Mouse (Mus musculus) MEL (cell line): ENCODE measurements around the gene Gm21117. TPM values are rescaled to one million over a fixed set of nuclear protein-coding genes. Genes with fewer than 3 reads are reported as not detected.
"Not testable (repeated sequence)": the region's sequence is repeated elsewhere in the genome, so short reads cannot be mapped to it uniquely, and the experiment has no call there.

Experiments
- DNase-seq: peaks from one replicate; pipeline ENCODE4 v3.0.0; 2011; ENCODE audit warnings: low read depth, low spot score
- H3K27ac ChIP-seq: 2 replicates; pipeline ENCODE4 v1.5.1; 2012; ENCODE audit warnings: low read depth, mild to moderate bottlenecking, control low read depth, low read length, moderate library complexity; ENCODE audit not compliant: control insufficient read depth
- H3K27me3 ChIP-seq, 2 experiments: fragments of 150-350 bp in 1 of 2; sonication (generic) in 1 of 2; 2 replicates each; pipeline ENCODE4 v1.6.1; 2012; ENCODE audit warnings: low read length in 2 of 2, mild to moderate bottlenecking in 2 of 2, improper control_type of control experiment in 1 of 2, moderate library complexity in 1 of 2; ENCODE audit not compliant: insufficient read depth in 2 of 2, control insufficient read depth in 1 of 2
- H3K36me3 ChIP-seq, 2 experiments: 2 replicates each; pipeline ENCODE4 v1.6.1; 2012 to 2014; ENCODE audit warnings: low read length in 2 of 2, improper control_type of control experiment in 1 of 2, inconsistent platforms in 1 of 2, mild to moderate bottlenecking in 1 of 2; ENCODE audit not compliant: insufficient read depth in 2 of 2, control insufficient read depth in 1 of 2
- H3K4me1 ChIP-seq, 2 experiments: fragments of 150-350 bp in 1 of 2; sonication (generic) in 1 of 2; 2 replicates each; pipeline ENCODE4 v1.6.1; 2012; ENCODE audit warnings: low read length in 2 of 2, improper control_type of control experiment in 1 of 2, mild to moderate bottlenecking in 1 of 2; ENCODE audit not compliant: insufficient read depth in 2 of 2, control insufficient read depth in 1 of 2
- H3K4me3 ChIP-seq, 2 experiments: fragments of 150-350 bp in 1 of 2; sonication (generic) in 1 of 2; 2 replicates each; pipeline ENCODE4 v1.5.1; 2012; ENCODE audit warnings: low read depth in 2 of 2, low read length in 2 of 2, mild to moderate bottlenecking in 2 of 2, moderate library complexity in 2 of 2, control low read depth in 1 of 2, improper control_type of control experiment in 1 of 2; ENCODE audit not compliant: control insufficient read depth in 1 of 2, insufficient read depth in 1 of 2
- H3K79me2 ChIP-seq: 2 replicates; pipeline ENCODE4 v1.6.1; 2012; ENCODE audit warnings: mild to moderate bottlenecking, low read length, moderate library complexity; ENCODE audit not compliant: control insufficient read depth, poor library complexity, insufficient read depth
- H3K9ac ChIP-seq: 2 replicates; pipeline ENCODE4 v1.6.1; 2012; ENCODE audit warnings: low read depth, mild to moderate bottlenecking, control low read depth, low read length, moderate library complexity; ENCODE audit not compliant: control insufficient read depth, poor library complexity, severe bottlenecking
- H3K9me3 ChIP-seq: fragments of 150-350 bp; sonication (generic); replicated peaks from 2 replicates; pipeline ENCODE4 v1.6.1; 2012; ENCODE audit warnings: mild to moderate bottlenecking, low read length, improper control_type of control experiment, moderate library complexity; ENCODE audit not compliant: insufficient read depth
- polyA plus RNA-seq, 2 experiments: library from polyadenylated mRNA; stranded (reverse) in 1 of 2; unstranded in 1 of 2; fragments of >175 nt in 1 of 2; fragments of >200 nt in 1 of 2; gene quantifications; 2 replicates each; pipeline versions ENCODE4 v1.2.1 to v1.2.4; 2012; ENCODE audit warnings: low replicate concordance in 2 of 2, low read depth in 1 of 2; ENCODE audit not compliant: insufficient read length in 2 of 2, insufficient read depth in 1 of 2, missing spikeins in 1 of 2
- total RNA-seq: library from RNA; depleted of rRNA; stranded (reverse); fragments of 300-350 nt; gene quantifications from 2 replicates; pipeline ENCODE4 v1.2.3, GENCODE M21; 2012; rRNA removed

Gm21117 gene
- total RNA-seq (not detected in 2 replicates), polyA plus RNA-seq (not detected)

DNA sequence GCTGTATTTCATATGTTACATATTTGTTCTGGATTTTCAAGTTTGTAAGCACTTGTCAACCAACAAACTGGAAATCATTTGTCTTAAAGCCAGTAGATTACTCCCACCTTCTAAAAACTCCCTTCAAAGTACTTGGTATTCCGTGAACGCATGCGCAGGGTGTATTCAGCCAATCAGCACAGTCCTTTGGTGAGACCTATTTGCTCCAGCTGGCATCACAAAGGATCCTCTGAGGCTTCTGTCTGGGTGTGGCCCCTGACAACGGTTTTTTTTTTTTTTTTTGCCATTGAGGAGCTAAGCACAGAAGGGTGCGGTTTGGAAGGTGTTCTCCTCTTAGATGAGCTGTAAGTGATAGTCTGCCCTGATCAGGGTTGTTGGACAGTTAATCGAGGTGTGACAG lies at the start of gene Gm21117:
Gm21117 (plus strand) TSS at position 301 of the 400 bp plus-strand sequence.
- not testable (repeated sequence) for H3K36me3 ChIP-seq, DNase-seq, H3K27me3 ChIP-seq, H3K4me1 ChIP-seq, H3K27ac ChIP-seq, H3K79me2 ChIP-seq, H3K4me3 ChIP-seq, H3K9ac ChIP-seq, H3K9me3 ChIP-seq
